Mouse (Mus musculus) adrenal gland, adult 2 months (tissue): ENCODE data around the gene Gm21954. TPM values are rescaled to one million over a fixed set of nuclear protein-coding genes. Genes with fewer than 3 reads are reported as not detected.

Source experiments
- DNase-seq: peaks from one replicate; pipeline ENCODE4 v3.0.0; 2021
- polyA plus RNA-seq: library from polyadenylated mRNA; depleted of rRNA; stranded (reverse); fragments of >200 nt; gene quantifications from 2 replicates; pipeline ENCODE4 v1.2.3, GENCODE M21; 2012; rRNA removed
- total RNA-seq, 2 experiments: library from RNA; stranded (reverse); gene quantifications; 2 replicates each; pipeline ENCODE4 v1.2.3; 2021

Gm21954 gene
- total and polyA plus RNA-seq, 3 experiments = not detected

DNA sequence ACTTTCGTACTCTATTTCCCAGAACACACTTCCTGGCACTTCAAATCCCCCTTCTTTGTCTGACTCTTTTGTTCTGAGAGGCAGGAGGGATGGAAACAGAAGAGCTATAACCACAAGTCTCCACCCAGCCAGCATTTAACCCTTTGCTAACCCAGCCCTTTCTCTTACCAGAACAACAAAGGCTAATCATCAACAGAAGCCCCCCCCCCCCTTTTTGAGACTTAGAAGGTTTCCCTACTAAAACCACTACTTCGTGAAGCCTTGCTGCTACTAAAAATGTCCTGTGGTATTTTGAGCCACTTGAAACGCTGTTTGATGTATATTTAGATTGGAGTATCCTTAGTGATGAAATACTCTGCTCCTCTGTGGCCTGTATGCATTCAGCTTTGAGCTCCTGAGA, 52.7 kb downstream of the Gm21954 start:
- DNase-seq = no peak

DNA sequence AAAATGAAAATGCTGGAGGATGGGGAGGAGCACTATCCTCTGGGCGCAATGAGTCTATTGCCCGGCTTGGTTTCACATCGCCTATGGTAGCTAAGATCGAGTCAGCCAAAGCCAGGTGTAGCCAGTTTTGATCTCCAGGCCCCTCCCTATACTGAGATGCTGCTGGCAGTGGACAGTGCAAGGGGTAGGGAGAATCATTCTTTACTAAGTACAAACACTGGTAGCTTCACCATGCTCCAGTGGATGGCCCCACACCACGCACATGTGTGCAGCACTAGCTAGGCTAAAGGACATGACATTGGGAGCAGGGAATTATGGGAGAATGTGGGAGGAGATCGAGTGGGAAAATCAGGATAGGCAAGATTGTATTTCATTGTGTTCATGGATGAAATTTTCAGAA, 53.2 kb downstream of the Gm21954 start:
- DNase-seq = no peak

DNA sequence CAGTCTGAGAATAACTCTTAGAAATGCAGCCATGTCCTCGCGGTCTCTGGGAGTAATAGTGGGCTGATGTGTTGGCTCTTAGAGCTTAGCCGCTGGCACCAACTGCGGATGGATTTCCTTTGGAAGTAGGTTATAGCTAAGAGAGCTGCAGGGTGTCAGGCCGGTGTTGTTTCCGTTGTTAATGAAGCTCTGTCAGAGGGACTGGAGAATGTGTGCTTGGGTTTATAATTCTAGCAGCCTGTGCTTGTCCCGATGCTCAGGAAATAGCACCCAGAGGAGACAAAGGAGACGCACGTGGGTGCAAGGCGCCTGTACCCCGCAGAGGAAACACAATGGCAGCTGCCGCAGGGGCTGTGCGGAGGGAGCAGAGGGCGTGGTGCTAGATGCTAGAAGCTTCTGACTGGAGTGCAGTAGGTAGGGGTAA, 56.5 kb downstream of the Gm21954 start:
- DNase-seq = no peak

Other genes starting within 250 kb of the Gm21954 start
- gene Dclk1, start 229.8 kb downstream of the Gm21954 start, total RNA-seq = 1 to 10 TPM; 2.6 to 6.3 TPM
- gene Dclk1, start 229.8 kb downstream of the Gm21954 start, polyA plus RNA-seq = 0.26 and 0.52 TPM in 2 replicates